In the genomic region with DNA sequence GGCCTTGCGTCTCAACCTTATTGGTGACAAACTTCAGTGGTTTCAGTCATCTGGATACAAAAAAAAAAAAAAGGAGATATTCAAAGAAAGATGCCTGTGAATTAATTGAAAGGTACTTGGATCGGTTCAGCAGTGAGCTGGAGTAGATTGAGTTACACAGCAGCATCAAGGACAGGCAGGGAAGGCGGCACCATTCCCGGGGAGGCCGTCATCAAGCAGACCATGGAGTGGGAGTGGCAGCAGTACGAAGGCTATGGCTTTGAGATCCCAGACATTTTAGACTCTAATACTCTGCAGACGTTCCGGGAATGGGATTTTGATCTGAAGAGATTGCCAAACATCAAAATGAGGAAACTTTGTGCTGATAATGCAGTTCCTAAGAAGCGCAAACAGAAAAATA, we compare ENCODE assay signal across 27 mouse cellular contexts.
"Had no signal": no experiment of that assay in that cellular context is flagged by ENCODE, and none has a peak within 500 bp of the region (broad histone marks: within the 10 kb centered on the region; RNA-seq: fewer than 3 reads in every experiment).

No protein-coding gene starts in this region.

- H3K4me3 ChIP-seq: gastrocnemius, adult 2 months; heart, embryonic 10.5 days; heart, embryonic 12.5 days; hindbrain, embryonic 10.5 days; hindbrain, embryonic 12.5 days; intestine, embryonic 15.5 days; layer of hippocampus, adult 2 months; left cerebral cortex, adult 2 months; limb, embryonic 10.5 days; limb, embryonic 12.5 days; liver, embryonic 13.5 days; liver, embryonic 15.5 days had no signal

- H3K9ac ChIP-seq: heart, embryonic 12.5 days; hindbrain, embryonic 12.5 days; hindbrain, embryonic 14.5 days; intestine, embryonic 15.5 days; limb, embryonic 12.5 days; liver, embryonic 13.5 days; liver, embryonic 15.5 days; liver, postnatal 0 days had no signal

- H3K27me3 ChIP-seq: heart, embryonic 12.5 days; hindbrain, embryonic 12.5 days; intestine, embryonic 15.5 days; limb, embryonic 12.5 days; liver, embryonic 13.5 days; liver, embryonic 15.5 days had no signal

- H3K36me3 ChIP-seq: heart, embryonic 10.5 days; heart, embryonic 12.5 days; hindbrain, embryonic 10.5 days; hindbrain, embryonic 12.5 days; intestine, embryonic 15.5 days; limb, embryonic 10.5 days; limb, embryonic 12.5 days; liver, embryonic 13.5 days; liver, embryonic 15.5 days had no signal

- H3K27ac ChIP-seq: gastrocnemius, adult 2 months; heart, embryonic 10.5 days; hindbrain, embryonic 10.5 days; hindbrain, embryonic 12.5 days; hindbrain, embryonic 14.5 days; intestine, embryonic 15.5 days; layer of hippocampus, adult 2 months; left cerebral cortex, adult 2 months; limb, embryonic 10.5 days; limb, embryonic 12.5 days; liver, embryonic 13.5 days; liver, embryonic 15.5 days had no signal

- H3K9me3 ChIP-seq: heart, embryonic 10.5 days; heart, embryonic 12.5 days; hindbrain, embryonic 10.5 days; hindbrain, embryonic 12.5 days; intestine, embryonic 15.5 days; limb, embryonic 10.5 days; limb, embryonic 12.5 days; liver, embryonic 15.5 days had no signal

- DNase-seq: gastrocnemius, adult 2 months; gastrocnemius, postnatal 10 days; gastrocnemius, postnatal 25 days; heart, adult 18-20 months; heart, postnatal 10 days; heart, postnatal 4 days; kidney, adult 18-20 months; kidney, adult 9 months; kidney, postnatal 36 days; liver; liver, embryonic 13.5 days; liver, postnatal 0 days had no signal

- H3K4me2 ChIP-seq: heart, embryonic 12.5 days; hindbrain, embryonic 12.5 days; hindbrain, embryonic 14.5 days; intestine, embryonic 15.5 days; limb, embryonic 12.5 days; liver, embryonic 11.5 days; liver, embryonic 13.5 days; liver, embryonic 15.5 days had no signal

- H3K4me1 ChIP-seq: heart, embryonic 10.5 days; heart, embryonic 12.5 days; hindbrain, embryonic 10.5 days; hindbrain, embryonic 12.5 days; intestine, embryonic 15.5 days; limb, embryonic 10.5 days; limb, embryonic 12.5 days; liver, embryonic 13.5 days; liver, embryonic 15.5 days had no signal

- ATAC-seq: hindbrain, embryonic 16.5 days; inflammation-experienced regulatory T-cells, adult 6 months; intestine, embryonic 15.5 days; intestine, postnatal 0 days; liver, postnatal 0 days had no signal
